Mouse (Mus musculus) frontal cortex, postnatal 25 days (tissue): ENCODE results near the gene Igsf9.

Experiments used
- DNase-seq, 2 experiments: peaks; one replicate each; pipeline ENCODE4 v3.0.0; 2022; ENCODE audit warnings: low spot score in 2 of 2

Igsf9 gene

GRCm38 (mm10) chr1:172496030-172496429 is 14.4 kb downstream of the Igsf9 start:
- DNase-seq, result no peak

DNA sequence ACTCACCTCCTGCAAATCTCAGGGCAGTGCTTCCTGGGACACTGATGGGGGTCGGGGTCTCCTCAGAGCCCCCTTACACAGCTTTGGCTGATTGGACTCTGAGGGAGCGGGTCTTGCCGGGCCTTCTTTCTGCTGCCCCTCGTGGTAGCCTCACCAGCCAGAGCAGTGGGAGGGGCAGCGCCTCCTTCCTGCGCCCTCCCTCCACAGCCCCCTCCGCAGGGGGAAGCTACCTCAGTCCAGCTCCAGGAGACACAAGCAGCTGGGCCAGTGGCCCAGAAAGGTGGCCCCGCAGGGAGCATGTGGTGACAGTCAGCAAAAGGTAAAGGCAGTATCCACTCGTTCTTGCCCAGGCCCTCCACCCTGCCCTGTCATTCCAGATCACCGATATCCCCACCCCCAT is 15.8 kb downstream of the Igsf9 start:
- DNase-seq, result no peak

DNA sequence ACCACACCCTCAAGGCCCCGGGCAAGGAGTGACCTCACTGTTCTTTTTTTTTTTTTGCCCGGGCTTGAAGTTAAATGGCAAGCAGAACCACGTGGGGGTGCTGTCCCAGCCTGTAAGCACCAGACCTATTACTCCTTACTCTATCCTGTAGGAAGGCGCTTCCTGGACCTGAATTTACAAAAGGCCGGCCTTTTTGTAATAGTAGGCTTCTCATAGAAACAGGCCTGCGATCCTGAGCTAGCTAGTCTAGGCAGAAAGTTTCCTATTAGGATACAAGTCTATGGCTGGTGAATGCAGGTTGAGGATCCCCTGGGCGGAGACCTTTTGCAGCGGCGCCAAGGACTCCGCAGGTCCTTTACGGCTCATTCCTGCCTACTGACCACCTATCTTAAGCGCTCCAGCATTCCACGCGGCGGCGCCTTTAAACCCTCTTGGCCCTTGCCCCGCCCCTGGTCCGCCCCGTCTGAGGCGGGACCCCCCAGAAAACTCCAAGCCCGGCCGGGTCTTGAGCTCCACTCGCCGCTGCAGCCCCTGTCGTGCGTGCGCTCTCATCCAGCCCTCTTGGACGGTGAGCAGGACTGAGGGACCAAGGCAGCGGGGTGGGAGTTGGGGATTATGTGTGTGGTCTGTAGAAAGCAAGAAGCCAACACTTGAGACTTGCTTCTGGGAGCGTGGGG is 18.3 kb downstream of the Igsf9 start, which contains the start of gene Tagln2:
Gene Tagln2, plus strand, starts transcription at position 283 of the 677 bp plus-strand sequence.
- DNase-seq, result no peak

GRCm38 (mm10) chr1:172500451-172501370 is 19.1 kb downstream of the Igsf9 start:
- DNase-seq, result no peak

- DNase-seq, result no peak
Measured at GRCm38 (mm10) chr1:172501371-172502144, 20.0 kb downstream of the Igsf9 start.

- DNase-seq, result no peak
Measured at GRCm38 (mm10) chr1:172502145-172503110, 20.8 kb downstream of the Igsf9 start.

- DNase-seq, result no peak
Measured at GRCm38 (mm10) chr1:172503111-172503997, 21.8 kb downstream of the Igsf9 start.

DNA sequence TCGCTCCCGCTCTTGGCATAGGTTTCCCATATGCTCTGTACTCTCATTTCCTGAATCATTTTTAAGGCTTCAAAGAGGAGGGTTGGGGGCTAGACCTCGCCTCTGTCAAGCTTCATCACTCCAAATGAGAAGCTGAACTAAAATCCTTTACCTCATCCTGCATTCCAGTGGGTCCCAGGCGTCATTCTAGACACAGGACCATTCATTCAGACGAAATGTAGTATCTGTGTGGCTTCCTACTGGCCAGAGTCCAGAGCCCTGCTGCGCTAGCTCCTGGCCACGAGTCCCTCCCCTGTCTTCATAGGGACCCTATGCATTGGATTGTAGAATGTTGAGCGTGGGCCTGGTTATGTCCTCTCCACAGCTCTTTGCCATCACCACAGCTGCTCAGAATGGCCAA is 23.2 kb downstream of the Igsf9 start:
- no peak for DNase-seq

GRCm38 (mm10) chr1:172507001-172507400 is 25.4 kb downstream of the Igsf9 start:
- DNase-seq, result no peak

- no peak for DNase-seq
Measured at GRCm38 (mm10) chr1:172507701-172508100, 26.1 kb downstream of the Igsf9 start.

- no peak for DNase-seq
Measured at GRCm38 (mm10) chr1:172508172-172508571, 26.6 kb downstream of the Igsf9 start.

- no peak for DNase-seq
Measured at GRCm38 (mm10) chr1:172509235-172509634, 27.6 kb downstream of the Igsf9 start.

GRCm38 (mm10) chr1:172509983-172510382 is 28.4 kb downstream of the Igsf9 start:
- DNase-seq, result no peak

- no peak for DNase-seq
Measured at GRCm38 (mm10) chr1:172510421-172510972, 28.9 kb downstream of the Igsf9 start.

DNA sequence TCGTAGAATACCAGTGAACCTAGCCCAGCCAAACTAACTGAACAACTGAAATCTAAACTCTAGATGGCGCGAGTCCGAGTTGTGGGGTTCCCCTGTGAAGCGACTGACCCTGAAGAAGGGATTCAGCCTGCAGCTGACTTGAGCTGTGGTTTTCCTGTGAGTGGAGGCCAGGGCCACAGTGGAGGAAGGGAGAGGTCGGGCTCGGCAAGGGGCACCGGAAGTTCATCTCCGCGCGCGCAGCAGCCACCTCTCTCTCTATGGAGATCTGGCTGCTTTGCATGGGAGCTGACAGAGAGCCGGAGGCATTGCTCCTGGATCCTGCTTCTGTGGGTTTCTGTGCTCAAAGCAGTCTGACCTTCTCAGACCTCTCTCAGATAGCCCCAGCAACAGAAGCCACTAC is 31.4 kb downstream of the Igsf9 start:
- no peak for DNase-seq

DNA sequence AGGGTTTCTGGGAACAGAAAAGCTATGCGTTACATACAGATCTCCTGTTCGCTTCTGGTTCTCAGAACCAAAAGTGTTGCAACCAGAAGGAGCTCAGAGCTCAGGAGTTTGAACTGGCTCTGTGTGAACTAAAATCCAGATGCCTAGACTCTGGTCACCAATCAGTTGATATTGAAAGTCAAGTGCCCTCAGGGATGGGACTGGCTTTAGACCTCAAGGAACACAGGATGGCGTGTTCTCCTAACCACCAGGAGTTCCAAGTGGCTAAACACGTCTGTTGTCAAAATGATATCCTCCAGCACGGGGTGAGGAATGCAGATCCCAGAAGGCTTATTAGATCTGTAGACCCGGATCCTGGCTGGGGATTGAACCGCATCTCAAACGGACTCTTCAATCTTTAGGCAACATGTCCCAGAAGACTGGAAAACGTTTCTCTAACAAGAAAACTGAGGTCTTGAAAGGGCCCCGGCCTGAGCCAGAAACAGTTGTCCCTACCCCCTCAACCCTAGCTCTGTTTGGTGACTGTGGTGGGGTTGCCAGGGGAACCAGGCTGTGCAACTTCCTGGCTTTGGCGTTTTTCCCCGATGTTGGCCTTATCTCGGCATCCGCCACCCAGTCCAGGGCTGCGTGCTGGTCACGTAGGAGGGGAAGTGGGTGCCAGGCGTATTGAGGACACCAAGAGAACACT is 32.1 kb downstream of the Igsf9 start:
- DNase-seq, result no peak

GRCm38 (mm10) chr1:172514213-172514529 is 32.6 kb downstream of the Igsf9 start:
- no peak for DNase-seq

GRCm38 (mm10) chr1:172514551-172515268 is 33.1 kb downstream of the Igsf9 start:
- no peak for DNase-seq

DNA sequence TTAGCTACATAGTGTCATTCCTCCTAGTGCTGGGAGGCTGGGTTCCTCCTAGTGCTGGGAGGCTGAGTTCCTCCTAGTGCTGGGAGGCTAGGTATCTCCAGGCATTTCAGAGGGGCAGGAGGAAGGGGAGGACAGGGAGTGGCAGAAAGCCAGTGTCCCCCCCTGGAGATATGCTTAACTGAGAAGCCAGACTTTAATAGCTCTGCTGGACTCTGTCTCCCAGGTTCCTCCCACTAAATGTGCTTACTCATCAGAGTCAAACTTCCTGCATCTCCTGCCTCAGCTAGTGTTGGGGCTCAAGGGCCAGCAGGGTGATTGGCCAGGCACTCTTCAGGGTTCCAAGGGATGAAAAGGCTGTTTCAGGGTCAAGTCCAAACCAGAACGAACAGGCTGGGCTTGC is 33.8 kb downstream of the Igsf9 start:
- DNase-seq, result no peak
